Mouse (Mus musculus) embryonic fibroblast, embryonic 13.5 days (primary cell): ENCODE results near the gene Ephb2.

Source experiments
- CTCF ChIP-seq: IDR thresholded peaks from 2 replicates; pipeline ENCODE4 v1.5.1; 2011; ENCODE audit warnings: mild to moderate bottlenecking, control low read depth, low read length, moderate library complexity, borderline replicate concordance; ENCODE audit not compliant: insufficient read depth
- POLR2A ChIP-seq: IDR thresholded peaks from 2 replicates; pipeline ENCODE4 v1.6.1; 2011; ENCODE audit warnings: low read depth, mild to moderate bottlenecking, control low read depth, low read length, moderate library complexity

DNA sequence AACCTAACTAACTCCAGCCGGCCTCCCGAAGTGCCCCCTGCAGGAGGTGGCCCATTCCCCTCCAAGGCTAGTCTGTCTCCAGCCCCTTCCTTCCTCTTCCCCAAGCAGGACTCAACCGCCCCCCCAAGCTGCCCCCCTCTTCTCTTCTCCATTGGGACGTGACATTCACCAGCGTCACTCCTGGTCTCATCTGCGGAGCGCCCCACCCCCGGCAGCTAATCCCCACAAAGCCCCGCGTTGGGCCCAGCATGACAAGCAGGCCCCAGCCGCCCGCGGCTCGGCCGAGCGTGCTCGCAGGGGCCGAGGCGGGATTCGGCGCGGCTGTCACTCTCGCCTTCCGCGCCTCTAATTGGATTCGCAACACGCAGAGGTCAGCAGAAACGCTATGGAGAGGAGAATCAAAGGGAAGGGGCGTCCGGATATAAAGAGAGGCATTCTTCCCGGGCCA lies 80.4 kb downstream of the Ephb2 start:
- no peak for TF ChIP-seq CTCF
- no peak for TF ChIP-seq POLR2A
